Mouse (Mus musculus) heart, adult 9 months (tissue): ENCODE measurements around the gene Hk1.

Experiments used
- DNase-seq, 2 experiments: peaks; one replicate each; pipeline ENCODE4 v3.0.0; 2022; ENCODE audit warnings: low spot score in 2 of 2

Gene Hk1

DNA sequence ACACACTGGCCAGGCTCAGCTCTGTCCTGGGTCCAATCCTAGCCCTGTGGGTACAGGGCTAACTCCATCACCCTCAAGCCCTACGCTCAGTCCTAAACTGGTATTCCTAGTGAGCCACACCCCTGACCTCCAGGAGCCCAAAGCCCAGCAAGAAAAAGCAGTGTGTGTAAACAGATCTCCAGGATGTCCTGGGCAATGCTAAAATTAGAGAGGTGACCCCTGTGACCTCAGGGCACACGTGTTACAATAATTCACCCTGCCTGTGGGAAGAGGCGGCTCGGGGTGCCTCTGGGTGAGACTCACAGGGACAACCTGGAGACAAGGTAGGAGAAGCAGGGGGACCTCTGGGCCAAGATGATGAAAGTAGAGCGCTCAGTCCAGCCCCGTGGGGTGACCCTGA lies 155.5 kb downstream of the Hk1 start:
- peak in 1 of 2 experiments; percentile 38 for DNase-seq

DNA sequence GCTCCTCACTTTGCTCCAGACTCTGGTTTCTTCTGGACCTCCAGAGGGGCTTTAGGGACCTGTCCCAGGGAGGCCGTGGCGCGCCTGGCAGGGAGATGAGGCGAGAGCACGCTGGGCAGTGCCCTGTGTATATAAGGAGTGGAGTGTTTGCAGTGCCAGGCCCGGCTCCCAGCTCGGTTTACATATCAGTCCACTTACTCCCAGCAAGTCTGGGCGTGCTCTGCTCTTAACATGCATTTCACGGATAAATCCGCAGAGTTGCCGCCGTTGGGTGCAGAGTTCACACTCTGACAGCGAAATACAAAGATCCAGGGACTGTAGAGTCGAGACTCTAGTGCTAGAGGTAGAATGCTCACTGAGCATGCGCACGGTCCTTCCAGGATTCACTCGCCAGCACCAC lies 156.9 kb downstream of the Hk1 start:
- DNase-seq: no peak

DNA sequence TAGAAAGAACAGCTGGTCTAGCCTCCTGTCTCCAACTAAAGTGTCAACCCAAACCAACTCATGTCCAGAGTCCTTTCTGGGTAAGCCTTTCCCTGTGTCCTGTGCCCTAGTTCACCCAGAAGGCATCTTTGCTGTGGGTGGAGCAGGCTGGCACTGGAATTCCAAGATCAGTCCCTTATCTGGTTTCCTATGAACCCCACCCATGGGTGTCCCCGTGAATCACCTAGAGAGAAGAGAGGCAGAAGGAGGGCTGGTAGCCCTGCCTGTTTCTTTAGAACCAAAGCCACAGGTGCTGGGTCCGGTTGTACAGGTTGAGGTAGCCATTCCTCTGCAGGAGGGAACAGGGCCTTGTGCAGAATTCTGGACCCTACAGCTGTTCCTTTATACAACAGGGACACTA lies 158.1 kb downstream of the Hk1 start:
- DNase-seq: no peak

DNA sequence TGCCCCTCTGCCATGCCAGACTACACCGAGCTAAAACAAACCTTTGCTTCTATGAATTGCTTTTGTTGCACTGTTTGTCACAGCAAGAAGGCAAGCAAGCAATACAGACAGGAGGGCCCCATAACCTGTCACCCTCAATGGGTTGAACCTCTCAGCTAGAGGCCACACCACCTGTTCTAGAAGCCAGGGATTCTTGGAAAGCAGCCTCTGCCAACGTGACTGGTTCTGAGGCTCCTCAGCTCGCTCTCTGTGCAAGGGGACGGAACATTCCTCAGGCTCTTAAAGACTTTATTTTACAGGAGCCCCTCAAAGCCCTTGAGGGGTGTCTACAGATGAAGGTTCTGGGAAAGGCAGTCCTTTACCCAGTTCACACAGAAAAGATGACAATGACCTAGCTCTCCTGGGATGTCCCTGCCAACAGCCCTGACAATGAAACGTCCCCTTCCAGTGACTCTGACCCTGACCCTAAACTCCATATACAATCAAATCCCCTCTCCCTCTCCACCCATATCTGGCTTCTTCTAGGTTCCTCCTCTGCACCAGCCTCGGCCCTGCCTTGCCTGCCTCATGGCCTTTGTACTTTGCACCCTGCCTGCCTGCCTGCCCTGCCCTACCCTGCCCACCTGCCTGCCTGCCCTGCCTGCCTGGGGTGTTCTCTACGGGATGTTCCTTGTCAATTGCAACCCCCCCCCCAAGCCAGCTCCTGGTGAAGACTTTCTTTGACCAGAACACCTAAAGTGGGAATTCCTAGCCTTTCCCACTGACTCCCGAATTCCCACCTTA lies 158.8 kb downstream of the Hk1 start:
- no peak for DNase-seq
